Mouse (Mus musculus): Measurements from ENCODE around the gene Chrna4.

- TF ChIP-seq CTCF (IDR thresholded peaks at IDR 0.05; ENCODE audit: control insufficient read depth, insufficient read depth, low read length) (no peak), POLR2A (IDR thresholded peaks at IDR 0.05; ENCODE audit: borderline replicate concordance, control insufficient read depth, low read depth, low read length) (no peak)
Observed at GRCm38 (mm10) chr2:181035186-181035585, 8.2 kb downstream of the Chrna4 start.
